Mouse (Mus musculus) neural tube, embryonic 15.5 days (tissue): ENCODE data around the gene Kcnc1. TPM values are rescaled to one million over a fixed set of nuclear protein-coding genes. Genes with fewer than 3 reads are reported as not detected.
A peak's percentile ranks its signal among the peaks of the same experiment; 100 is the strongest.

ENCODE experiments used
- ATAC-seq: fragments of 200-750 bp; cut with Nextera tagmentation; 2 replicates; pipeline ENCODE4 v1.8.0; 2017; ENCODE audit warnings: mild to moderate bottlenecking, moderate TSS enrichment, moderate library complexity; ENCODE audit not compliant: low FRiP score
- H3K27ac ChIP-seq: fragments of 300-500 bp; sonication (generic); replicated peaks from 2 replicates; pipeline ENCODE4 v1.5.1; 2015; ENCODE audit warnings: mild to moderate bottlenecking, inconsistent platforms
- H3K27me3 ChIP-seq: fragments of 300-500 bp; sonication (generic); replicated peaks from 2 replicates; pipeline ENCODE4 v1.6.1; 2015; ENCODE audit warnings: inconsistent platforms
- H3K36me3 ChIP-seq: fragments of 300-500 bp; sonication (generic); 2 replicates; pipeline ENCODE4 v1.6.1; 2015; ENCODE audit warnings: inconsistent platforms
- H3K4me1 ChIP-seq: fragments of 300-500 bp; sonication (generic); 2 replicates; pipeline ENCODE4 v1.6.1; 2015; ENCODE audit warnings: inconsistent platforms
- H3K4me2 ChIP-seq: fragments of 300-500 bp; sonication (generic); 2 replicates; pipeline ENCODE4 v1.6.1; 2015; ENCODE audit warnings: inconsistent platforms, mild to moderate bottlenecking, moderate library complexity
- H3K4me3 ChIP-seq: fragments of 300-500 bp; sonication (generic); replicated peaks from 2 replicates; pipeline ENCODE4 v1.5.1; 2015; ENCODE audit warnings: mild to moderate bottlenecking, inconsistent platforms
- H3K9ac ChIP-seq: fragments of 300-500 bp; sonication (generic); replicated peaks from 2 replicates; pipeline ENCODE4 v1.6.1; 2015; ENCODE audit warnings: mild to moderate bottlenecking, inconsistent platforms
- H3K9me3 ChIP-seq: fragments of 300-500 bp; sonication (generic); replicated peaks from 2 replicates; pipeline ENCODE4 v1.6.1; 2016; ENCODE audit warnings: inconsistent platforms
- WGBS: fragments of 180-500 bp; shearing (Covaris S2); methylation state at CpG from one replicate; pipeline ENCODE4 v1.1.7; 2015; ENCODE audit warnings: mixed read lengths; 5-methylcytosine and 5-hydroxymethylcytosine counted together
- polyA plus RNA-seq: library from polyadenylated mRNA; unstranded; fragments of >200 nt; fragmentation: Nextera tagmentation; extraction: Ambion mirVana; gene quantifications from 2 replicates; pipeline ENCODE4 v1.2.1, GENCODE M21; 2015

The Kcnc1 gene
- 16.8 and 19.4 TPM in 2 replicates for polyA plus RNA-seq

- peaks cover 51% of the 10 kb centered on the region for H3K4me1 ChIP-seq
- peak; percentile 76 for ATAC-seq
- H3K36me3 ChIP-seq = no peaks in the 10 kb centered on the region
- peak within 1 kb of the TSS; percentile 81 for H3K4me2 ChIP-seq
- peak within 1 kb of the TSS; percentile 87 for H3K9ac ChIP-seq
- peak within 1 kb of the TSS; percentile 88 for H3K27ac ChIP-seq
- peaks cover 28% of the 10 kb centered on the region for H3K27me3 ChIP-seq
- under 1% methylated on average over 55 of the region's 93 CpGs for WGBS
- H3K9me3 ChIP-seq = no peaks in the 10 kb centered on the region
- peak within 1 kb of the TSS; percentile 78 for H3K4me3 ChIP-seq
These were observed at the start of gene Kcnc1 for GRCm38 (mm10) chr7:46396231-46396927. Gene Kcnc1 (plus strand): TSS chr7:46396497.

- no peak overlapping the region for H3K4me3 ChIP-seq
- H3K4me1 ChIP-seq = peaks cover 7% of the 10 kb centered on the region; the same call in 1 of the 2 replicates
- H3K9me3 ChIP-seq = no peaks in the 10 kb centered on the region
- H3K27me3 ChIP-seq = peaks cover 41% of the 10 kb centered on the region
- H3K4me2 ChIP-seq = no peak overlapping the region
- ATAC-seq = no peak
- H3K9ac ChIP-seq = no peak overlapping the region
- WGBS = 64% methylated on average over 4 of the region's 4 CpGs
- H3K36me3 ChIP-seq = no peaks in the 10 kb centered on the region
- no peak overlapping the region for H3K27ac ChIP-seq
These were observed 48.6 kb upstream of the Kcnc1 start for GRCm38 (mm10) chr7:46347692-46348091.

- no peak for ATAC-seq
- Histone ChIP-seq H3K9me3 (no peaks in the 10 kb centered on the region), H3K9ac (peak overlapping the region; percentile 26; the same call in 1 of the 2 replicates)
These were observed 47.5 kb upstream of the Kcnc1 start for GRCm38 (mm10) chr7:46348813-46349212.

GRCm38 (mm10) chr7:46350119-46350702 is 46.1 kb upstream of the Kcnc1 start:
- no peak overlapping the region for H3K27ac ChIP-seq
- H3K36me3 ChIP-seq = no peaks in the 10 kb centered on the region
- no peak overlapping the region for H3K9ac ChIP-seq
- no peak overlapping the region for H3K4me3 ChIP-seq
- no peak overlapping the region for H3K4me2 ChIP-seq
- ATAC-seq = no peak
- H3K27me3 ChIP-seq = peaks cover 41% of the 10 kb centered on the region
- H3K9me3 ChIP-seq = no peaks in the 10 kb centered on the region
- WGBS = 61% methylated on average over 9 of the region's 9 CpGs
- H3K4me1 ChIP-seq = peaks cover 7% of the 10 kb centered on the region; the same call in 1 of the 2 replicates

More at GRCm38 (mm10) chr7:46348813-46349212, 47.5 kb upstream of the Kcnc1 start:
- Histone ChIP-seq H3K4me1 (peaks cover 7% of the 10 kb centered on the region; the same call in 1 of the 2 replicates), H3K27me3 (peaks cover 41% of the 10 kb centered on the region), H3K27ac (no peak overlapping the region), H3K36me3 (no peaks in the 10 kb centered on the region), H3K4me2 (peak overlapping the region; percentile 58), H3K4me3 (peak overlapping the region; percentile 31)
- 4% methylated on average over 35 of the region's 36 CpGs for WGBS

GRCm38 (mm10) chr7:46352748-46353147 is 43.5 kb upstream of the Kcnc1 start:
- Histone ChIP-seq H3K9ac (no peak overlapping the region), H3K27me3 (peaks cover 32% of the 10 kb centered on the region), H3K4me1 (peaks cover 7% of the 10 kb centered on the region; the same call in 1 of the 2 replicates), H3K27ac (no peak overlapping the region), H3K36me3 (no peaks in the 10 kb centered on the region), H3K4me3 (no peak overlapping the region), H3K9me3 (no peaks in the 10 kb centered on the region), H3K4me2 (no peak overlapping the region)
- 75% methylated on average over 2 of the region's 2 CpGs for WGBS
- no peak for ATAC-seq

GRCm38 (mm10) chr7:46353216-46353615 is 43.1 kb upstream of the Kcnc1 start:
- H3K36me3 ChIP-seq = no peaks in the 10 kb centered on the region
- H3K4me3 ChIP-seq = no peak overlapping the region
- H3K9ac ChIP-seq = no peak overlapping the region
- no peak overlapping the region for H3K27ac ChIP-seq
- peaks cover 7% of the 10 kb centered on the region; the same call in 1 of the 2 replicates for H3K4me1 ChIP-seq
- no peak for ATAC-seq
- no peak overlapping the region for H3K4me2 ChIP-seq
- peaks cover 28% of the 10 kb centered on the region for H3K27me3 ChIP-seq
- H3K9me3 ChIP-seq = no peaks in the 10 kb centered on the region
- WGBS = 67% methylated on average over 8 of the region's 8 CpGs

GRCm38 (mm10) chr7:46353875-46354274 is 42.4 kb upstream of the Kcnc1 start:
- Histone ChIP-seq H3K36me3 (no peaks in the 10 kb centered on the region), H3K27ac (no peak overlapping the region), H3K4me3 (no peak overlapping the region), H3K9ac (no peak overlapping the region), H3K4me1 (peaks cover 4% of the 10 kb centered on the region; the same call in 1 of the 2 replicates), H3K27me3 (peaks cover 21% of the 10 kb centered on the region), H3K9me3 (no peaks in the 10 kb centered on the region), H3K4me2 (no peak overlapping the region)
- ATAC-seq = no peak
- 82% methylated on average over 4 of the region's 4 CpGs for WGBS

GRCm38 (mm10) chr7:46361776-46362175 is 34.5 kb upstream of the Kcnc1 start:
- Histone ChIP-seq H3K36me3 (no peaks in the 10 kb centered on the region), H3K4me2 (no peak overlapping the region), H3K4me1 (no peaks in the 10 kb centered on the region), H3K9me3 (no peaks in the 10 kb centered on the region), H3K27ac (no peak overlapping the region), H3K9ac (no peak overlapping the region), H3K27me3 (no peaks in the 10 kb centered on the region), H3K4me3 (no peak overlapping the region)
- no peak for ATAC-seq

- no peaks in the 10 kb centered on the region for H3K4me1 ChIP-seq
- no peaks in the 10 kb centered on the region for H3K9me3 ChIP-seq
- no peak overlapping the region for H3K27ac ChIP-seq
- H3K4me2 ChIP-seq = no peak overlapping the region
- no peak overlapping the region for H3K4me3 ChIP-seq
- 53% methylated on average over 5 of the region's 5 CpGs for WGBS
- H3K27me3 ChIP-seq = 0 out of 2 replicates have a peak, but pooled peaks cover 8% of the 10 kb centered on the region
- no peak for ATAC-seq
- H3K9ac ChIP-seq = no peak overlapping the region
- H3K36me3 ChIP-seq = no peaks in the 10 kb centered on the region
These were observed 32.1 kb upstream of the Kcnc1 start for GRCm38 (mm10) chr7:46364154-46364553.

GRCm38 (mm10) chr7:46365810-46366209 is 30.5 kb upstream of the Kcnc1 start:
- H3K36me3 ChIP-seq = no peaks in the 10 kb centered on the region
- no peak overlapping the region for H3K9ac ChIP-seq
- 89% methylated on average over 1 of the region's 1 CpGs for WGBS
- 0 out of 2 replicates have a peak, but pooled peaks cover 8% of the 10 kb centered on the region for H3K27me3 ChIP-seq
- H3K9me3 ChIP-seq = no peaks in the 10 kb centered on the region
- no peak overlapping the region for H3K4me3 ChIP-seq
- H3K4me1 ChIP-seq = no peaks in the 10 kb centered on the region
- H3K27ac ChIP-seq = no peak overlapping the region
- no peak for ATAC-seq
- H3K4me2 ChIP-seq = no peak overlapping the region

GRCm38 (mm10) chr7:46371104-46371503 is 25.2 kb upstream of the Kcnc1 start:
- no peak overlapping the region for H3K27ac ChIP-seq
- no peaks in the 10 kb centered on the region for H3K36me3 ChIP-seq
- H3K9me3 ChIP-seq = no peaks in the 10 kb centered on the region
- no peak overlapping the region for H3K9ac ChIP-seq
- no peak overlapping the region for H3K4me2 ChIP-seq
- no peaks in the 10 kb centered on the region for H3K4me1 ChIP-seq
- no peak overlapping the region for H3K4me3 ChIP-seq
- WGBS = 63% methylated on average over 4 of the region's 4 CpGs
- ATAC-seq = no peak
- peaks cover 40% of the 10 kb centered on the region for H3K27me3 ChIP-seq
